Mouse (Mus musculus): ENCODE measurements around the gene Ttc27.

DNA sequence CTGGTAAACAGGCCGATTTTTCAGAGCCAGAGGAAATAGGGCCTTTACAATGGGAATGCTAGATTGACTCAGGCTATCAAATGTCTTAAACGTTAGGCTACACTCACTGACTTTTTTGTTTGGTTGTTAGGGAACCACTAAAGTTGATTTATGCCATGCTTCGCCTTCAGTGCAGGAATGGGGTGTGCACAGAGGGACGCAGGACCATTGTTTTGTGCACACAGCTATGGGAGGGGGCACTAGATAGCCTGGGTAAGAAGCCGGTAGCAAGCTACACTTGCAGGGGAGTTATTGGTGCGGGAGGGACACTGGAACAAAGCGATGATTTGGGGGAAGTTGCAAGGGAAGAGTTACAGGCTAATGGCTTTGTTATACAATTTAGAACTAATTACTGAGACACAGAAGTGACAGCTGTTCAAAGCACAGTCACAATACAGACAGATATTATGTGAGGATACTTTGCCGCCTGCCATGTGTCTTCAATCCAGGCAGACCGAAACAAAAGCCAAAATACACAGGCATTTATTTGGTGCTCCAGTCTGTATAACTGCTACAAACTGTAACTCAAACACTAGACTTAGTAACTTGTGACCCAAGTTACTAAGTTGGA lies 86.9 kb downstream of the Ttc27 start:
- TF ChIP-seq POLR2A (IDR thresholded peaks at IDR 0.05; ENCODE audit: extremely low read depth, insufficient read depth, low read length) (no peak), CTCF (IDR thresholded peaks at IDR 0.05; ENCODE audit: extremely low read depth, insufficient read depth, low read length) (no peak)
